Mouse (Mus musculus): ENCODE measurements around the gene Tpcn2.

Gene Tpcn2

DNA sequence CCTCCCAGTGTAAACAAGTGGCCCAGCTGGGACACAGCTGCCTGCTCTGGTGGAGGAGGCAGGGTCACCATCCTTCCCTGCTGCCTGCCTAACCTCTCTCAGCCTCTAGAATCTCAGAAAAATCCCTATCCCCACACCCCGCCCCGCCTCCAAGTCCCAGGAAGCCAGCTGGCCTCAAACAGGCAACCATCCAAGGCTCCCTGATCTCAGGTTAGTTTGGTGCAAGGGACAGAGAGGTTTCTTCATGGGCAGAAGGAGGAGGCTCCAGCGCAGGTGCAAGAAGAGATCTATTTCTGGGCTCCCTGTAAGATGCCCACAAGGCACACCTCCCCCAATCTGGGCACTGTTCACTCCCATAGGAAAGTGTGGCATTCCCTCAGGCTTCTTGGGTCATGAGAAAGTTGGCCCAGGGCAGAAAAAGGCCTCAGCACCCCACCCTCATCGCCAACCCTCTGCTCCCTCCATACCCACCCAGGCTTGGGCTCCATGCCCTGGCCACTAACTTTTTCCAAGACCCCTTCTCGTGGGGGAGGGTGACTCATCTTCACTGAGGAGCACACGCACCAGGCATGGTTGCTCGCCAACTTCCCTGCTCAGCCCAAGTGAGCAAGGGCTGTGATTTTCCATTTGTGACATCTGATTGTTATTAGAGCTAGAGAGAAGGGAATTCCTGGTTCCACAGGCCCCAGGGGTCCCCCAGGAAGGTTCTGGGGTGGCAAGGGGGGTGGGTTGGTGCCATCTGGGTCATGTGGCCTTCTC, 15.9 kb upstream of the Tpcn2 start:
- DNase-seq (ENCODE audit: low spot score) = peak; percentile 80

GRCm38 (mm10) chr7:145298666-145299490, 15.1 kb upstream of the Tpcn2 start:
- no peak for DNase-seq (ENCODE audit: low spot score)

- peak; percentile 39 for DNase-seq (ENCODE audit: low spot score)
Observed at GRCm38 (mm10) chr7:145293859-145294258, 10.0 kb upstream of the Tpcn2 start.

GRCm38 (mm10) chr7:145292726-145293125, 8.9 kb upstream of the Tpcn2 start:
- DNase-seq (ENCODE audit: low spot score) = no peak

DNA sequence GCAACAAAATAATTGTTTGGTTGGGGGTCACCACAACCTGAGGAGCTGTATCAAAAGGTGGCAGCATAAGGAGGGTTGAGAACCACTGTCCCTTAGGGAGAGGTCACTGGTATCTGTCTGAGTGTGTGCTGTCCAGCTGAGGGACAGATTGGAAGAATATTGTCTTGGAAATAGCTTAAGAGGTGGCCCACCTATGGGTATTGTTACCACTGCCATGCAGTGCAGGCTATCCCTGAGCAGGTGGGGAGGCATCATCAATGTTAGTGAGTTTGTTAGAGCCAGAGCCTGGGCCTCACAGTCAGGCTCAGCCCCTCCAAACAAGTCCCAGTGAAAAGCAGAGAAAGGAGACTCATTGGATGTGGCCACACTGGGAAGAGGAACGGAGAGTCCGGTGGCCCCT, 8.0 kb upstream of the Tpcn2 start:
- DNase-seq (ENCODE audit: low spot score) = no peak

DNA sequence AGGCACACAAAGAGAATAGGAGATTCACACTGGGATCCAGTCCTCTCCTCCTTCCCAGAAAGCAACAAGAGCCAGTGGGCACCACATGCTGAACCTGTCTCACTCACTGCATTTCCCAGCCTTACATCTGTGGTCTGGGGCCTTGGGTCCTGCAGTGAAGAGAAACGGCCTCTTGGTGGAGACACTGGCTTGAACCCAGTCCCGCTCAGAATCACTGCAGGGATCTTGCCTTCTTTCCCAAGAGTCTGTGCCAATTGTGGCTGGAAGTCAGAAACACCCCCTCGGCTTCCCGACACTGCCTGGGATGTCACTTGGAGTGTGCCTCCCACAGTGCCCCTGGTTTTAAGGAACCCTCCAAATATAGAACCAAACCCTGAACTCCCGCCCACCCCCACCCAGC, 5.5 kb upstream of the Tpcn2 start:
- peak; percentile 80 for DNase-seq (ENCODE audit: low spot score)

DNA sequence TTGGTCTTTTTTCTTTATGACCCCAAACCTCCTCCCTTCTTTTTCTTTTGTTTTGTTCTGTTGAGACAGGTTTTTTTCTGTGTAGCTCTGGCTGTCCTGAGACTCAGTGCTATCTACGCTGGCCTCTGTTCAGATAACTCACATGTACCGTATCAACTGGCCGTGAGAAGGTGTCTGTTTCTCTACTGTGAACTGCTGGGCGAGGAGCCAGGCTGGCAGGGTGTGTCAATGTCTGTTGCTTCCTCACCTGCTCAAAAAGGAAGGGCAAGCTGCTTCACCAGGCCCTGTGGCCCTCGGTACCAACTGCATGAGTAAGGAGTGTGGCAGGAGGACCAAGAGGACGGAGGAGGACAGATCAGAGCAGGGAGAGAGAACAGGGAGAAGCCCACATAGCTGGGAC, 3.6 kb upstream of the Tpcn2 start:
- no peak for DNase-seq (ENCODE audit: low spot score)

DNA sequence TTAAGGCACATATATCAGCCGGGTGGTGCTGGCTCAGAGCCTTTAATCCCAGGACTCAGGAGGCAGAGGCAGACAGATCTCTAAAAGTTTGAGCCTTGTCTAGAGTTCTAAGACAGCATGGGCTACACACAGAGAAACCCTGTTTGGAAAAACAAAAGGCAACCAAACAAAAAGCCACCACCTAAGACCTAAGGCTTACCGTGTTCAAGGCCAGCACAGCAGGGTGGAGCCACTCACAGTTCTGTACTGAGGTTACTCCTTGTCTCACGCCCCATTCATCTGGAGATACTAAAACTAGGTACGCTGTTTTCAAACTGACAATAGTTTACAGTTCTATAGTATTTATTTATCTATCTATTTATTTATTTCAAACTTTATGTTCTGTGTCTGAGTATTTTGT, 1.7 kb upstream of the Tpcn2 start:
- no peak for DNase-seq (ENCODE audit: low spot score)

- DNase-seq (ENCODE audit: low spot score) = peak; percentile 60
Observed at GRCm38 (mm10) chr7:145284293-145284692, 482 bp upstream of the Tpcn2 start.

DNA sequence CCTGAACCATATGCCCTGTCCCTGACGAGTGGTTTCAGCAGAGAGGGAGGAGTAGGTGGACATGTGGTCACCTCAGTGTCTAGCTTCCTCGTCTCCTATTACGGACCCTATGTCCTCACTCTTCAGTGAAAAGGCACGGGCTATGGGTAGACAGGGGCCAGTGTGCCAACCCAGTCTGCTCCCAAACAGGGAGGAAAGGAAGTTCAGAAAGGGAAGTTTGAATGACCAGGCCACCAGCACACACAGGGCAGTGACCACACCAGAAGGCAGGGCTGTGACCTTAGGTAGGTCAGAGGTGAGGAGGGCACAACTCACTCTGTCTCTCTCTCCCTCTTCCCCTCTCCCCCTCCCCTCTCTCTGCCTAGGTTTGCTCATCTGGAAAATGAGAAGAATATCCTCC, 770 bp downstream of the Tpcn2 start:
- no peak for DNase-seq (ENCODE audit: low spot score)

DNA sequence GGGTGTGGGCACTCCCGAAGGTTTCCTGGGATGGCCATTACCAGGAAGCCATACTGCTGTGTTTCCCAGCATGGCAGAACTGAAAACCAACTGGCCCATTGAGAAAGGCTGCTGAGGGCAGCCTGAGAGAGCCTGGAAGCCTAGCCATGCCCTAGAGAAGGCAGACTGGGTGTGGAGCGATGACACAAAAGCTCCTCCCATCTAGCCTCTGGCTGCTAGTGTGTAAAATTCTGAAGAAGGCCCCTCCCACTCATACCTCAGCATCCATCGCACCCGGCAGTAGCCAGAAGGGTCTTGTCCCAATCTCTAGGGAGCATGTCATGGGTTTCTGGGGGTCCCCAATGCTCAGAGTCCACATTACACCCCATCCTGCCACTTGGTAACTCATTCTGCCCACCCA, 2.4 kb downstream of the Tpcn2 start:
- DNase-seq (ENCODE audit: low spot score) = no peak

- DNase-seq (ENCODE audit: low spot score) = peak; percentile 18
Observed at GRCm38 (mm10) chr7:145275488-145275887, 8.3 kb downstream of the Tpcn2 start.

DNA sequence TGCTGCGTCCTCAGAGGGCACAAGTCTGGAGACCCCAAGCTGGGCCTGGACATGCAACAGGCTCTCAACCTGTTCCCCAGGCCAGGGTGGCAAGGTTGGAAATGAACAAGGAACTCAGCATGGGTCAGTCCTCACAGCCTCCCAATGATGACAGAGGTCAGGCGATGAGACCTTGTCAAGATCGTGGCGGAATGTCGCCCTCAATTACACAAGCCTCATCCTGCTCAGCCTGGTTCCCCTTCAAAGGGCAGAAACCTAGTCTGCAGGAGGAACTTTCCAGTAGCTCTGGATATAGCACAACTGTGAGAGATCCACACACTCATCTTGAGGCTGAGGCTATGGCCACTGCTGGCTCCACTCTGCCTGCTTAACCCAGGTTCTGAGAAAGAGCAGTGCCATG, 12.9 kb downstream of the Tpcn2 start:
- DNase-seq (ENCODE audit: low spot score) = no peak

- no peak for DNase-seq (ENCODE audit: low spot score)
Observed at GRCm38 (mm10) chr7:145268890-145269289, 14.9 kb downstream of the Tpcn2 start.

DNA sequence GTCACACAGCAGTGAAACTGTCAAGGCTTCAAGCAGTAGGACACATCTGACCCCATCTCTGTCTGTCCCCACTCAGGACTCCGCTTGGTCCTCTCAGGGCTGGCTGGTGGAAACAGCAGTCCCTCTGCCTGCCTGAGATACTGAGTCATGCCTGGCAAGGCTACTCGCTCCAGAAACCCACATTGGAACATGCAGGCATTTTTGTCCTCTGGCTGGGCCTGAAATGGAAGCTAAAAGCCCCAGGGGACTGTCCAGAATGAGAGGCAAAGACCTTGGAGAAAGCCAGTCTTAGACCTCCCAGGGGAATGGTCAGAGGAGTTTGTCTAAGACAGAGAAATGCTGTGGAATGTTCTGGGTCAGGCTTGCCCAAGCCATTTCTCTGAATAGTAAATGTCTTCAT, 17.8 kb downstream of the Tpcn2 start:
- peak; percentile 88 for DNase-seq (ENCODE audit: low spot score)

DNA sequence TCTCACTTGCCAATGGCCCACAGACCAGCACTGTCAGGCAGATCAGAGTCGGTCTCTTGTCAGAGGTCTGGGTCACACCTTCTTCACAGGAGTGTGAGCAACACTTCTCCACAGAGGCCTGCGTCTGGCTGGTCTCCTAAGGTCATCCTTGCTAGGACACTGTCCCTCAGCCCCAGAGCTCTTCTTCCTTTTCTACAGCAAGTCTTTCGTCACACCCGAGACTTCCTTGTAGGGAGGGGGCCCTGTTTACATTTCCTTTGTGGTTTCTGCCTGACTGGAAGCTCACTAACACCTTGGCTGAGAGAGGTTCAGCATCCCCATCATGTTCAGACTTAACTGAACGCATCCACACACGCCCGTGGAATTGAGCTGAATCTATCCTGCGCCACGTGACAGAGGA, 19.6 kb downstream of the Tpcn2 start:
- no peak for DNase-seq (ENCODE audit: low spot score)

DNA sequence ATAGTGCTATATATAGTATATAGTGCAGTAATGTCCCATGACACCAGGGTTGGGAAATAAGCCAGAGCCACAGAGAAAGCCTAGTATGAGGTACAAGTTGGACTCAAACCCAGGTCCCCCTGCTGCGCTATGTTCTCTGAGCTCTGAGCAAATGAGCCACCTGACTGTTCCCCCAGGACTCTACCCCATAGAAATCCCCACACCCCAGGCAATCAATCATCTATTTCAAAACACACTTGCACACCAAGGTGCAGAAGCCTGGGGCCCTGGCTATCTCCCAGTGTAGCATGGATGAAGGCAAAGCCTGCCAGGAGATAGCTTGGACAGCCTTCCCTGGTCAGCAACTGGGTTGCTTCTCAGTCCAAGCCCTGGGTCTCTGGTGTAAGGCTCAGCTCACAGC, 27.7 kb downstream of the Tpcn2 start:
- DNase-seq (ENCODE audit: low spot score) = no peak

DNA sequence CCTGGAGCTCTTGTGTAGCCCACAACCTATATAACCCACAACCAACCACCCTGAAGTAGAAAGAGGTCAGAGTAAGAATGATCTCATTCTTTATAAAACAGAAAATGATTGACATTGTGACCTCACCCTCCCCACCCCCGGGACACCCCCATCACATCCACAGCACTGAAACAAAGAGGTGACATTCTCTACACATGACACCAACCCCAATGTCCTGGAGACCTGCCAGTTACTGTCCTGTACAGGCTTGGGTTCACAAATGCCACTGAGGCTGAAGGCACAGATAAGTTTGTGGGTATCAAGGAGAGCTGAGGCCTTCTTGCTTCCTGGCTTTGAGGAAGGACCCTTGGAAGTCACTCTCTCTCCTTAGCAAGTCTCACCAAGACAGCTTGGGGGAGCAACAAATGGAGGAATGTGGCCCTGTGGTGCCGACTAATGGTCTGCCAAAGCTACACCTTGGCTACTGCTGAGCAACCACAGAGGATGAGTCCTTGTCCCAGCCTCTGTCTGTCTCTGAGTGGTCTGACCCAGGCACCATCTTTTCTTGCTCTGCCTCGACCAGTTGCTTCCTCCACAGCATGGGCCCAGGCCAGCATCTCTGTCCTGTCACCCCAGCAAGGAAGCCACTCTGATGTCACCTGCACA, 29.7 kb downstream of the Tpcn2 start:
- no peak for DNase-seq (ENCODE audit: low spot score)

- DNase-seq (ENCODE audit: low spot score) = peak; percentile 84
Observed at GRCm38 (mm10) chr7:145252715-145253476, 30.9 kb downstream of the Tpcn2 start.

GRCm38 (mm10) chr7:145250225-145250624, 33.6 kb downstream of the Tpcn2 start:
- DNase-seq (ENCODE audit: low spot score) = no peak

GRCm38 (mm10) chr7:145248911-145249310, 34.9 kb downstream of the Tpcn2 start:
- DNase-seq (ENCODE audit: low spot score) = no peak
